Mouse (Mus musculus) midbrain, embryonic 13.5 days (tissue): ENCODE measurements around the gene Ier2. TPM values are rescaled to one million over a fixed set of nuclear protein-coding genes. Genes with fewer than 3 reads are reported as not detected.
A peak's percentile ranks its signal among the peaks of the same experiment; 100 is the strongest.

Experiments used
- ATAC-seq: fragments of 200-750 bp; cut with Nextera tagmentation; 2 replicates; pipeline ENCODE4 v1.8.0; 2017; ENCODE audit warnings: mild to moderate bottlenecking, moderate TSS enrichment, moderate library complexity
- H3K27ac ChIP-seq: fragments of 300-500 bp; sonication (generic); 2 replicates; pipeline ENCODE4 v1.5.1; 2015; ENCODE audit warnings: inconsistent platforms, mild to moderate bottlenecking, moderate library complexity
- H3K27me3 ChIP-seq: fragments of 300-500 bp; sonication (generic); 2 replicates; pipeline ENCODE4 v1.6.1; 2015; ENCODE audit warnings: mild to moderate bottlenecking, inconsistent platforms
- H3K36me3 ChIP-seq: fragments of 300-500 bp; sonication (generic); 2 replicates; pipeline ENCODE4 v1.6.1; 2015; ENCODE audit warnings: mild to moderate bottlenecking, inconsistent platforms
- H3K4me1 ChIP-seq: fragments of 300-500 bp; sonication (generic); replicated peaks from 2 replicates; pipeline ENCODE4 v1.6.1; 2015; ENCODE audit warnings: inconsistent platforms
- H3K4me2 ChIP-seq: fragments of 300-500 bp; sonication (generic); replicated peaks from 2 replicates; pipeline ENCODE4 v1.6.1; 2015; ENCODE audit warnings: moderate library complexity, mild to moderate bottlenecking, inconsistent platforms
- H3K4me3 ChIP-seq: fragments of 300-500 bp; sonication (generic); replicated peaks from 2 replicates; pipeline ENCODE4 v1.5.1; 2015; ENCODE audit warnings: mild to moderate bottlenecking, inconsistent platforms
- H3K9ac ChIP-seq: fragments of 300-500 bp; sonication (generic); replicated peaks from 2 replicates; pipeline ENCODE4 v1.6.1; 2015; ENCODE audit warnings: mild to moderate bottlenecking, inconsistent platforms
- H3K9me3 ChIP-seq: fragments of 300-500 bp; sonication (generic); 2 replicates; pipeline ENCODE4 v1.6.1; 2016; ENCODE audit warnings: mild to moderate bottlenecking, inconsistent platforms
- WGBS: fragments of 180-500 bp; shearing (Covaris S2); methylation state at CpG from one replicate; pipeline ENCODE4 v1.1.7; 2015; 5-methylcytosine and 5-hydroxymethylcytosine counted together
- polyA plus RNA-seq: library from polyadenylated mRNA; unstranded; fragments of >200 nt; fragmentation: Nextera tagmentation; extraction: Ambion mirVana; gene quantifications from 2 replicates; pipeline ENCODE4 v1.2.1, GENCODE M21; 2015

Ier2 gene
- polyA plus RNA-seq: 20.0 and 26.3 TPM in 2 replicates

- Histone ChIP-seq H3K9me3 (no peaks in the 10 kb centered on the region), H3K27me3 (peaks cover 8% of the 10 kb centered on the region; the same call in 1 of the 2 replicates), H3K4me3 (peak within 1 kb of the TSS; percentile 73), H3K27ac (peak within 1 kb of the TSS; percentile 79), H3K4me2 (peak within 1 kb of the TSS; percentile 88), H3K36me3 (no peaks in the 10 kb centered on the region), H3K9ac (peak within 1 kb of the TSS; percentile 82), H3K4me1 (peaks cover 48% of the 10 kb centered on the region)
- WGBS: under 1% methylated on average over 27 of the region's 27 CpGs
- peak; percentile 75 for ATAC-seq
Observed at GRCm38 (mm10) chr8:84662581-84663065, at the start of gene Ier2. Gene Ier2 (minus strand): TSS chr8:84662852.

- 12% methylated on average over 11 of the region's 11 CpGs for WGBS
- no peak overlapping the region for H3K4me3 ChIP-seq
- peak overlapping the region; percentile 94 for H3K27ac ChIP-seq
- peaks cover 80% of the 10 kb centered on the region for H3K4me1 ChIP-seq
- peak; percentile 87 for ATAC-seq
- H3K9me3 ChIP-seq: no peaks in the 10 kb centered on the region
- H3K9ac ChIP-seq: peak overlapping the region; percentile 53; the same call in 1 of the 2 replicates
- H3K4me2 ChIP-seq: no peak overlapping the region; the same call in 1 of the 2 replicates
- peaks cover 62% of the 10 kb centered on the region for H3K27me3 ChIP-seq
- H3K36me3 ChIP-seq: no peaks in the 10 kb centered on the region
Observed at GRCm38 (mm10) chr8:84711933-84712758, 49.5 kb upstream of the Ier2 start.

DNA sequence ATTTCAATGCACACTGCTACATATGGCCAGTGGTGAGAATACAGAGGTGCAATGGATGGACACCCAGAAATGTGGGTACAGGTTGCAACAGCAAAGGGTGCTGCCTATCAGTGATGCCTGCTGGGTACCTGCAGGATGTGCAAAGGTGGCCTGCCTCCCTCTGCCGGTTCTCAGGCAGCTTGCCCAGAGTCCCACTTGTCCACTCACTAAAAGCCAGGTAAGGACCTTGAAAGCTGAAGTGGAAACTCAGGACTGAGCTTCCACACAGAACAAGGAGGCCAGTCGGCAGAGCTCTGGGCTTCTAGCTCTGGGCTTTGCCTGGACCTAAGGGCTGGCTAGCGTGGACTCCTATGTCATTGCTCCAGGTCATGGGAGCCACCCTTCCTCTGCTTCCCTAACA, 48.7 kb upstream of the Ier2 start:
- Histone ChIP-seq H3K36me3 (no peaks in the 10 kb centered on the region), H3K9ac (peak overlapping the region; percentile 53; the same call in 1 of the 2 replicates), H3K27me3 (peaks cover 63% of the 10 kb centered on the region), H3K4me3 (no peak overlapping the region), H3K9me3 (no peaks in the 10 kb centered on the region), H3K4me1 (peaks cover 84% of the 10 kb centered on the region), H3K27ac (peak overlapping the region; percentile 94), H3K4me2 (no peak overlapping the region; the same call in 1 of the 2 replicates)
- 55% methylated on average over 3 of the region's 3 CpGs for WGBS
- ATAC-seq: no peak

DNA sequence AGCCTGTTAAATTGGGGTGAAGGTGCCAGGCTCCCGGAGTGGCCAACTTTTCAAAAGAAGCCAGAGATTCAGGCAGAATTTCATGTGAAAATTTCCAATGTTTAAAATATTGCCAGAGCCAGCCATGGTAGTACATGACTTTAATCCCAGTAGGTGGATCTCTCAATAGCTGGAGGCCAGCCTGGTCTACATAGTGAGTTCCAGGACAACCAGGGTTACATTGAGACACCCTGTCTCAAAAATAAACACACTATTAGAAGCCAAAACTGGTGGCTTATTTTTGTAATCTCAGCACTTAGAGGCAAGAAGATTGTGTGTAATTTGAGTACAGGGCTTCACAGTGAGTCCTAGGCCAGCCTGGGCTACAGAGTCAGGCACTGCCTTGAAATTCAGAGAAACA, 47.3 kb upstream of the Ier2 start:
- Histone ChIP-seq H3K27ac (peak overlapping the region; percentile 67), H3K4me2 (no peak overlapping the region), H3K4me1 (peaks cover 86% of the 10 kb centered on the region), H3K27me3 (peaks cover 64% of the 10 kb centered on the region), H3K4me3 (no peak overlapping the region), H3K9me3 (no peaks in the 10 kb centered on the region), H3K9ac (no peak overlapping the region), H3K36me3 (no peaks in the 10 kb centered on the region)
- ATAC-seq: no peak
- WGBS: 92% methylated on average over 1 of the region's 1 CpGs

DNA sequence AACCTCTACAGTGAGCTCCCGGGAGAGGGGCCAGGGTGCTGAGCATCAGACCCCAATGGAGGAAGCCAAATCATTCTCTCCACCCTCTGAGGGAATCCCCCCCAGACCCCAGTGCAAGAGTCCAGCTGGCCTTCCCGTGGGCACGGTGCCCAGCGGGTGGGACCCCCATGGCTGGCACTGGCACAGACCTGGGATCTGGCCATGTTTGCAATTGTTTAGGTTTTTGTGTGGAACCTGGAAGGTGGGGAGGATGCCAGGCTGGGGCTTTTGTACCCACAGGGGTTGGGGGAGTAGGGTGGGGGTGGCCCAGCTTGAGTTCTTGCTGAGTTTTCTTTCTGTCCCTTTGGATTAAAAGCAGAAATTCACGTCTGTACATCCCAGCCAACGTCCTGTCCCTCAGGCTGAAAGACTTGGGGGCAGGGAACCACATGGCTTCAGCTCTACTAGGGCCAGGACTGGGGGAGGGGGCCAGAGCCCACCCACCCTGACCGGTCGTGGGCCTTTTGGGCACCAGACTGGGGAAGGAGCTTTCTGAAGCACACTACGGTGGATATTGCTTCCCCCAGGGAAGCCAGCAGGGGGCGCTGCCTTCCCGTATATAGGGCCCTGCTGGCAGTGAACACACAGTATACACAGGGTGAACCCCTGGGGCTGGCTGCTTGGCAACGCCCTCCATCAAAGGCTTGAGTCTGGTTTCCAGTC, 46.3 kb upstream of the Ier2 start:
- Histone ChIP-seq H3K36me3 (no peaks in the 10 kb centered on the region), H3K27me3 (peaks cover 64% of the 10 kb centered on the region), H3K27ac (peak overlapping the region; percentile 67), H3K9ac (no peak overlapping the region; the same call in 1 of the 2 replicates), H3K4me3 (no peak overlapping the region), H3K9me3 (no peaks in the 10 kb centered on the region), H3K4me2 (no peak overlapping the region; the same call in 1 of the 2 replicates), H3K4me1 (peaks cover 83% of the 10 kb centered on the region)
- peak; percentile 80 for ATAC-seq
- WGBS: 6% methylated on average over 12 of the region's 12 CpGs

DNA sequence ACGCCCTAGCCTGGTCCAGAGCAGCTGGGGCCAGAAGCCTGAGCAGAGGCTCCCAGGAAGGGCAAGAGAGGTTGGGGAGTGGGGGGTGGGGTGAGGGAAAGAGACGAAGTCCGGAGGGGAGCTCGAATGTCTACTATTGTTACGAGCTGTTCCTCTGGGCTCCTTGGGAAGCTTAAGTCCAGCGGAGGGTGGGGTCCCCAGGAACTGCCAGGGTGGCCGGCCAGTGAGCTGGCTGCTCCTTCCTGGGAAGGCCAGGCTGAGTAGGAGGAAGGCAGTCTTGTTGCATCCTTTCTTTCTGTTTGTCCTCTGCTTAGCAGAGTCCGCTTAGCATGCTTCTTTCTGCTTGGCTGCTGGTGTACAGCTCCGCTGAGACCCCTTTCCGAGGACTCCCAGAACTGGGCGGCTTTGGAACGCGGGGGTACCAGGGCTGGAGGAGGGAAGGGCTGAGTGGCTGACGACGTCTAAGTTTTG, 45.5 kb upstream of the Ier2 start:
- Histone ChIP-seq H3K4me1 (peaks cover 75% of the 10 kb centered on the region), H3K4me2 (peak overlapping the region; percentile 43), H3K9ac (peak overlapping the region; percentile 56; the same call in 1 of the 2 replicates), H3K36me3 (no peaks in the 10 kb centered on the region), H3K9me3 (no peaks in the 10 kb centered on the region), H3K27ac (peak overlapping the region; percentile 85), H3K27me3 (peaks cover 68% of the 10 kb centered on the region), H3K4me3 (no peak overlapping the region)
- 4% methylated on average over 15 of the region's 15 CpGs for WGBS
- no peak for ATAC-seq

DNA sequence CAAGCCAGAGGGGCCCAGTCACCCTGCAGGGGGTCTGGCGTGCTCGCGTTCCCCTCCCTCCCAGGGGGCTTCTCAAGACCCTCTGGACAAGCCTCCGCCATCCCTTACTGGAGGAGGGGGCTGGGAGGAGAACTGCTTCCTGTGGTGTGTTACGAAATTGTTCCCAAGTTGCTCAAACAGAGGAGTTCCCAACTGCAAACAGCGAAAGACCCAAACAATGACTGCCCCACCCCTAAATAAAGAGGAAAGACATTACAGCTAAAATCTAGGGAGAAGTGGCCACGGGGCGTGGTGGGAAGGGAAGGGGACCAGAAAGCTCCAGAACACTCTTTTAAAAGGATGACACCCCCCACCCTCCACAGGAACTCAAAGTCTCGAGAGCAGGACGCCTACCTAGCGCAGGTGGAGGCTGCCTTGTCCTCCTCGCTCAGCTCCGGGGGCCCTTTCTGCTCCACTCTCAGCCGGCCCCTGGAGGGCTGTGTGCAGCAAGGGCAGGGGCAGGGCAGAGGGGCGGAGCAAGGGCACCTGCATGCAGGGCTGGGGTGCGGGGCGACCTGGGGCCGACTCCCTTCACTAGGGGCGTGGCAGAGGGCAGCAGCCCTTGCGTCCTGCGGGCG, 44.7 kb upstream of the Ier2 start:
- WGBS: 3% methylated on average over 22 of the region's 22 CpGs
- peak overlapping the region; percentile 56 for H3K9ac ChIP-seq
- no peak for ATAC-seq
- peak overlapping the region; percentile 43 for H3K4me2 ChIP-seq
- peaks cover 76% of the 10 kb centered on the region for H3K27me3 ChIP-seq
- no peaks in the 10 kb centered on the region for H3K9me3 ChIP-seq
- peak overlapping the region; percentile 28 for H3K4me3 ChIP-seq
- no peaks in the 10 kb centered on the region for H3K36me3 ChIP-seq
- peaks cover 70% of the 10 kb centered on the region for H3K4me1 ChIP-seq
- peak overlapping the region; percentile 85 for H3K27ac ChIP-seq

GRCm38 (mm10) chr8:84706610-84707266, 44.1 kb upstream of the Ier2 start:
- H3K27me3 ChIP-seq: peaks cover 82% of the 10 kb centered on the region
- H3K4me3 ChIP-seq: peak overlapping the region; percentile 28
- H3K4me2 ChIP-seq: peak overlapping the region; percentile 43
- peak overlapping the region; percentile 56 for H3K9ac ChIP-seq
- under 1% methylated on average over 45 of the region's 45 CpGs for WGBS
- peak overlapping the region; percentile 85 for H3K27ac ChIP-seq
- no peaks in the 10 kb centered on the region for H3K9me3 ChIP-seq
- no peak for ATAC-seq
- no peaks in the 10 kb centered on the region for H3K36me3 ChIP-seq
- peaks cover 63% of the 10 kb centered on the region for H3K4me1 ChIP-seq

DNA sequence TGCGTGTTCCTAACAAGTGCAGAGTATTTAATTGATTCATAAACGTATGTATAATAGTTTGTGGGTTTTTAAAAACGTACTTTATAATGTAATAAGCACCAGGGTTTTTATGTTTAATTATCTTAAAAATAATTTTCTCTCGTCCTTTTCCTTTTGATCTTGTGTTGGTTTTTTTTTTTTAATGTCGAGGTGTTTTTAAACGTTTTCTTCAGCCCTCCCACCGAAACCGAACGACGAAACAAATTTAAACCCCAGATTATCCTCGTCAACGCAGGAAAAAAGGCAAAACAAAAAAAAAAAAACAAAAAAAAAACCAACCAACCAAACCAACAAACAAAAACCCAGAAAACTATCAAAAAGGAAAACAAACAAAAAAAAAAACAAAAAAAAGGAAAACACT, 43.3 kb upstream of the Ier2 start:
- H3K4me1 ChIP-seq: peaks cover 56% of the 10 kb centered on the region
- no peaks in the 10 kb centered on the region for H3K36me3 ChIP-seq
- peak overlapping the region; percentile 49 for H3K4me2 ChIP-seq
- 2% methylated on average over 12 of the region's 12 CpGs for WGBS
- peaks cover 84% of the 10 kb centered on the region for H3K27me3 ChIP-seq
- peak overlapping the region; percentile 72; the same call in 1 of the 2 replicates for H3K27ac ChIP-seq
- no peaks in the 10 kb centered on the region for H3K9me3 ChIP-seq
- no peak overlapping the region for H3K9ac ChIP-seq
- no peak for ATAC-seq
- H3K4me3 ChIP-seq: peak overlapping the region; percentile 28

DNA sequence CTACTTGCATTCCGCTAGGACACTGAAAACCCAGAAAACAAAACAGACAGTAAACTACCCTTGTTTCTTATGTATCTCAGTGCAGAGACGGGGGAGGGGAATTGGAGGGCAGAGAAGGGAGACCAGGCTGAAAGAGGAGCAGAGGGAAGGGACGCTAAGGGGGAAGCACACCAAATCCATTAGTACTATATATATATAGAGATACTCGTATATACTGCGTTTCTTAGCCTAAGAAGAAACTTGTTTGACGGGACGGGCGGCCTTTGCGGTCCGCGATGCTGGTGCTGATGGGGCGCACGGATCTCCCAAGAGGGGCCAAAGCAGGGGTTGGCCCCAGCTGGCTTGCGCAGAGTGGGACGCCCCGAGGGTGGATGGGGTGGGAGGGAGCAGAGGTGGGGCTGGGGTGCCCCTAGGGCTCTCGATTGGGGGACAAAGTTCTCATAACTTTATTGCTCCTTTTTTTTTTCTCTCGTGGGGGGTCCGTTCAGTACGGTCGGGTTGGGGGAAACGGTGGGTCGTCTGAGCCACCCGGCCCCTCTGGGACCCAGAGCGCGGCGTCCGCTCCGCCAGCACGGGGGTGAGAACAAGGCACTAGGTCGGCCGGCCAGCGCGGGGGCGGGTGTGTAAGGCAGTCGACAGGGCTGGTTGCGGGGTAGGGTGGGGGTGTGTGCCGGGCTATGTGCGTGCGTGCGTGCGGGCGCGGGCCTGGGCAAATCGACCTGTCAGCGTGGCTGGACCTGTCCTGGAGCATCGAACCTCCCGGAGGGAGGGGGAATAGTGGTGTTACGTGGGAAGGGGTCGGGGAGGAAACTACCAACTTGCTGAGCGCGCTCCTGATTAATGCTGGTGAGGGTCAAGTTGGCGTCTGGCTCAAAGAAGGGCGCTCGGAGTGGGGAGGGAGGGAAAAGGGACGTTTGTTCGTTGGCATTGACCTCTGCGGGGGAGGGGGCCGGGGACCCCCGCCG, 42.5 kb upstream of the Ier2 start:
- no peak for ATAC-seq
- Histone ChIP-seq H3K4me3 (peak overlapping the region; percentile 24), H3K9ac (peak overlapping the region; percentile 51), H3K4me2 (peak overlapping the region; percentile 49), H3K36me3 (peaks cover 2% of the 10 kb centered on the region; the same call in 1 of the 2 replicates), H3K4me1 (peaks cover 53% of the 10 kb centered on the region), H3K27me3 (peaks cover 90% of the 10 kb centered on the region), H3K27ac (peak overlapping the region; percentile 72), H3K9me3 (no peaks in the 10 kb centered on the region)
- 1% methylated on average over 58 of the region's 61 CpGs for WGBS
